Mouse (Mus musculus): ENCODE data around the gene Iqsec1. TPM values are rescaled to one million over a fixed set of nuclear protein-coding genes. Genes with fewer than 3 reads are reported as not detected.

The Iqsec1 gene
- total and polyA plus RNA-seq, 3 experiments, result 17.0 to 90.4 (median 83.5) TPM

- H3K36me3 ChIP-seq (replicated peaks in 1 of 2; ENCODE audit: control insufficient read depth in 1 of 2, insufficient read depth in 1 of 2, low read length in 1 of 2), result no peaks in the 10 kb centered on the region
- no peak overlapping the region for H3K9ac ChIP-seq (ENCODE audit: insufficient read depth, low read depth)
- H3K9me3 ChIP-seq (replicated peaks; ENCODE audit: low read length), result no peaks in the 10 kb centered on the region
- TF ChIP-seq TBP (conservative IDR thresholded peaks at IDR 0.05; ENCODE audit: low read depth, low read length) (no peak), NRF1 (IDR thresholded peaks at IDR 0.05; ENCODE audit: low read depth, low read length) (no peak), MXI1 (IDR thresholded peaks at IDR 0.05; ENCODE audit: low read depth, low read length) (no peak), TCF12 (IDR thresholded peaks at IDR 0.05; ENCODE audit: low read depth, low read length) (no peak), ETS1 (conservative IDR thresholded peaks at IDR 0.05; ENCODE audit: low read depth, low read length) (no peak), RAD21 (IDR thresholded peaks at IDR 0.05; ENCODE audit: low read depth, low read length) (no peak), RCOR1 (conservative IDR thresholded peaks at IDR 0.05; ENCODE audit: low read depth, low read length) (no peak), JUN (IDR thresholded peaks at IDR 0.05; ENCODE audit: insufficient read depth, low read depth, low read length) (no peak), EP300 (IDR thresholded peaks at IDR 0.05; ENCODE audit: low read length) (no peak), CTCF (conservative IDR thresholded peaks at IDR 0.05 in 1 of 2, IDR thresholded peaks at IDR 0.05 in 1 of 2; ENCODE audit: low read depth in 2 of 2, low read length in 2 of 2) (no peak), NELFE (IDR thresholded peaks at IDR 0.05; ENCODE audit: low read depth, low read length) (no peak), SMC3 (IDR thresholded peaks at IDR 0.05; ENCODE audit: low read depth, low read length) (no peak), IRF4 (IDR thresholded peaks at IDR 0.05; ENCODE audit: low read depth, low read length) (no peak), USF2 (conservative IDR thresholded peaks at IDR 0.05; ENCODE audit: low read depth, low read length) (no peak), POLR2A (IDR thresholded peaks at IDR 0.05; ENCODE audit: low read depth, low read length) (no peak)
- no peak overlapping the region for H3K4me2 ChIP-seq (ENCODE audit: insufficient read depth, low read depth, poor library complexity, severe bottlenecking)
- H3K79me2 ChIP-seq (replicated peaks; ENCODE audit: control insufficient read depth, extremely low read depth, insufficient read depth, poor library complexity, severe bottlenecking), result no peaks in the 10 kb centered on the region
- dilution Hi-C loops (cut with MboI; ENCODE audit: extremely low pct_ligation_motif_present, extremely low pct_unique_long_range_greater_than_20kb, low sequenced_read_pairs) (no loop called here), in situ Hi-C loops (cut with MboI; ENCODE audit: low pct_ligation_motif_present, low pct_unique_long_range_greater_than_20kb, low sequenced_read_pairs) (no loop called here)
- no peak for DNase-seq (ENCODE audit: extremely low read depth)
- peaks cover 77% of the 10 kb centered on the region for H3K27me3 ChIP-seq (replicated peaks)
- H3K27ac ChIP-seq (ENCODE audit: insufficient read depth, low read depth), result no peak overlapping the region
- H3K4me1 ChIP-seq (ENCODE audit: control insufficient read depth in 1 of 2, insufficient read depth in 2 of 2), result no peaks in the 10 kb centered on the region
- no peak overlapping the region for H3K4me3 ChIP-seq (replicated peaks in 1 of 3; ENCODE audit: low read depth in 2 of 3, low read length in 2 of 3, poor library complexity in 1 of 3)
These were observed 90.4 kb downstream of the Iqsec1 start for GRCm38 (mm10) chr6:90898107-90898506.

- no peaks in the 10 kb centered on the region for H3K9me3 ChIP-seq (replicated peaks; ENCODE audit: low read length)
- H3K27ac ChIP-seq (ENCODE audit: insufficient read depth, low read depth), result no peak overlapping the region
- no peak overlapping the region for H3K9ac ChIP-seq (ENCODE audit: insufficient read depth, low read depth)
- DNase-seq (ENCODE audit: extremely low read depth), result no peak
- no peak overlapping the region for H3K4me3 ChIP-seq (replicated peaks in 1 of 3; ENCODE audit: low read depth in 2 of 3, low read length in 2 of 3, poor library complexity in 1 of 3)
- H3K27me3 ChIP-seq (replicated peaks), result peaks cover 82% of the 10 kb centered on the region
- TF ChIP-seq KAT2A (IDR thresholded peaks at IDR 0.05; ENCODE audit: insufficient replicate concordance, low read length), result no peak
- TF ChIP-seq JUND (conservative IDR thresholded peaks at IDR 0.05; ENCODE audit: low read depth, low read length), result no peak
- TF ChIP-seq CHD2 (IDR thresholded peaks at IDR 0.05; ENCODE audit: low read length), result no peak
- TF ChIP-seq MAFK (IDR thresholded peaks at IDR 0.05; ENCODE audit: insufficient replicate concordance, low read length), result no peak
- no peak for TF ChIP-seq NRF1 (IDR thresholded peaks at IDR 0.05; ENCODE audit: low read depth, low read length)
- TF ChIP-seq MAZ (IDR thresholded peaks at IDR 0.05; ENCODE audit: low read depth, low read length), result no peak
- no peak for TF ChIP-seq CTCF (conservative IDR thresholded peaks at IDR 0.05 in 1 of 2, IDR thresholded peaks at IDR 0.05 in 1 of 2; ENCODE audit: low read depth in 2 of 2, low read length in 2 of 2)
- TF ChIP-seq UBTF (IDR thresholded peaks at IDR 0.05; ENCODE audit: low read depth, low read length), result no peak
- TF ChIP-seq SIN3A (IDR thresholded peaks at IDR 0.05; ENCODE audit: low read length), result no peak
- no peak for TF ChIP-seq NELFE (IDR thresholded peaks at IDR 0.05; ENCODE audit: low read depth, low read length)
- no peak for TF ChIP-seq SMC3 (IDR thresholded peaks at IDR 0.05; ENCODE audit: low read depth, low read length)
- no peak for TF ChIP-seq ZMIZ1 (IDR thresholded peaks at IDR 0.05; ENCODE audit: low read depth, low read length)
- TF ChIP-seq BHLHE40 (IDR thresholded peaks at IDR 0.05; ENCODE audit: low read depth, low read length), result no peak
- no peak for TF ChIP-seq PAX5 (IDR thresholded peaks at IDR 0.05; ENCODE audit: low read length)
- TF ChIP-seq ZKSCAN1 (IDR thresholded peaks at IDR 0.05; ENCODE audit: borderline replicate concordance, low read depth, low read length), result no peak
- TF ChIP-seq CHD1 (IDR thresholded peaks at IDR 0.05; ENCODE audit: low read depth, low read length), result no peak
- no peak for TF ChIP-seq JUN (IDR thresholded peaks at IDR 0.05; ENCODE audit: insufficient read depth, low read depth, low read length)
- TF ChIP-seq RCOR1 (conservative IDR thresholded peaks at IDR 0.05; ENCODE audit: low read depth, low read length), result no peak
- H3K4me2 ChIP-seq (ENCODE audit: insufficient read depth, low read depth, poor library complexity, severe bottlenecking), result no peak overlapping the region
- no peaks in the 10 kb centered on the region for H3K36me3 ChIP-seq (replicated peaks in 1 of 2; ENCODE audit: control insufficient read depth in 1 of 2, insufficient read depth in 1 of 2, low read length in 1 of 2)
- dilution Hi-C loops (cut with MboI; ENCODE audit: extremely low pct_ligation_motif_present, extremely low pct_unique_long_range_greater_than_20kb, low sequenced_read_pairs) (no loop called here), in situ Hi-C loops (cut with MboI; ENCODE audit: low pct_ligation_motif_present, low pct_unique_long_range_greater_than_20kb, low sequenced_read_pairs) (no loop called here)
- no peaks in the 10 kb centered on the region for H3K4me1 ChIP-seq (ENCODE audit: control insufficient read depth in 1 of 2, insufficient read depth in 2 of 2)
- H3K79me2 ChIP-seq (replicated peaks; ENCODE audit: control insufficient read depth, extremely low read depth, insufficient read depth, poor library complexity, severe bottlenecking), result no peaks in the 10 kb centered on the region
These were observed 96.1 kb downstream of the Iqsec1 start for GRCm38 (mm10) chr6:90892401-90892800.
